Mouse (Mus musculus) liver, embryonic 15.5 days (tissue): ENCODE results near the gene Map2. TPM values are rescaled to one million over a fixed set of nuclear protein-coding genes. Genes with fewer than 3 reads are reported as not detected.

Source experiments
- ATAC-seq: fragments of 200-750 bp; cut with Nextera tagmentation; 2 replicates; pipeline ENCODE4 v1.8.0; 2017; ENCODE audit warnings: moderate number of reproducible peaks, mild to moderate bottlenecking, moderate library complexity; ENCODE audit not compliant: insufficient read depth
- H3K27ac ChIP-seq: fragments of 300-500 bp; sonication (generic); replicated peaks from 2 replicates; pipeline ENCODE4 v1.5.1; 2015; ENCODE audit warnings: mild to moderate bottlenecking, inconsistent platforms
- H3K27me3 ChIP-seq: fragments of 300-500 bp; sonication (generic); 2 replicates; pipeline ENCODE4 v1.6.1; 2015; ENCODE audit warnings: mild to moderate bottlenecking, inconsistent platforms
- H3K36me3 ChIP-seq: fragments of 300-500 bp; sonication (generic); replicated peaks from 2 replicates; pipeline ENCODE4 v1.6.1; 2015; ENCODE audit warnings: moderate library complexity, mild to moderate bottlenecking, inconsistent platforms
- H3K4me1 ChIP-seq: fragments of 300-500 bp; sonication (generic); replicated peaks from 2 replicates; pipeline ENCODE4 v1.6.1; 2015; ENCODE audit warnings: inconsistent platforms
- H3K4me2 ChIP-seq: fragments of 300-500 bp; sonication (generic); 2 replicates; pipeline ENCODE4 v1.6.1; 2015; ENCODE audit warnings: moderate library complexity, mild to moderate bottlenecking, inconsistent platforms
- H3K4me3 ChIP-seq: fragments of 300-500 bp; sonication (generic); replicated peaks from 2 replicates; pipeline ENCODE4 v1.5.1; 2015; ENCODE audit warnings: mild to moderate bottlenecking, inconsistent platforms
- H3K9ac ChIP-seq: fragments of 300-500 bp; sonication (generic); 2 replicates; pipeline ENCODE4 v1.6.1; 2015; ENCODE audit warnings: moderate library complexity, mild to moderate bottlenecking, inconsistent platforms
- H3K9me3 ChIP-seq: fragments of 300-500 bp; sonication (generic); replicated peaks from 2 replicates; pipeline ENCODE4 v1.6.1; 2016; ENCODE audit warnings: inconsistent platforms
- WGBS: fragments of 180-500 bp; shearing (Covaris S2); methylation state at CpG from one replicate; pipeline ENCODE4 v1.1.7; 2015; ENCODE audit warnings: mixed read lengths; ENCODE audit not compliant: insufficient replicate concordance; 5-methylcytosine and 5-hydroxymethylcytosine counted together
- polyA plus RNA-seq: library from polyadenylated mRNA; unstranded; fragments of >200 nt; fragmentation: Nextera tagmentation; extraction: Ambion mirVana; gene quantifications from 2 replicates; pipeline ENCODE4 v1.2.1, GENCODE M21; 2015

The Map2 gene
- polyA plus RNA-seq, 1 experiment from 2014 or later: 1.8 TPM

DNA sequence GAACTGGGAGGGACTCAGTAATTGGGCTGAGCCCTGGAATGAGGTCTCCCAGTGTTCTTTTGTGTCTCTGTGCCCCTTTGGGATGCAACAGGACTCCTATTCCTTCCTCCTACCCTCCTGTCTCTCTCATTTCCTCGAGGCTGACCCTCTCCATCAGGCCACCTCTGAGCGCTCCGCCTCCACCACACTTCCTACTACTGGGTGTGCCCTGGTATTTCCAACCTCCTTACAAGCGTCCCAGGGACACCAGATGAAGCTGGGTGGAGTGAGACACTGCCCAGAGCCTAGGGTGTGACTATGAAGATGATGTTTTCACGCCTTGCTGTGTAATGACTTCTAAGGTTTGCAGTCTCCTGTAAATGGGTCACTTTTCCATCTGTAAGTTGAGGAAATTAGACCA lies 1.4 kb upstream of the Map2 start:
- Histone ChIP-seq H3K4me3 (no peak overlapping the region), H3K4me1 (0 out of 2 replicates have a peak, but pooled peaks cover 5% of the 10 kb centered on the region), H3K36me3 (no peaks in the 10 kb centered on the region), H3K27ac (no peak overlapping the region), H3K4me2 (no peak overlapping the region), H3K9me3 (no peaks in the 10 kb centered on the region), H3K9ac (no peak overlapping the region), H3K27me3 (peaks cover 10% of the 10 kb centered on the region)
- no peak for ATAC-seq
- WGBS: 37% methylated on average over 5 of the region's 5 CpGs

DNA sequence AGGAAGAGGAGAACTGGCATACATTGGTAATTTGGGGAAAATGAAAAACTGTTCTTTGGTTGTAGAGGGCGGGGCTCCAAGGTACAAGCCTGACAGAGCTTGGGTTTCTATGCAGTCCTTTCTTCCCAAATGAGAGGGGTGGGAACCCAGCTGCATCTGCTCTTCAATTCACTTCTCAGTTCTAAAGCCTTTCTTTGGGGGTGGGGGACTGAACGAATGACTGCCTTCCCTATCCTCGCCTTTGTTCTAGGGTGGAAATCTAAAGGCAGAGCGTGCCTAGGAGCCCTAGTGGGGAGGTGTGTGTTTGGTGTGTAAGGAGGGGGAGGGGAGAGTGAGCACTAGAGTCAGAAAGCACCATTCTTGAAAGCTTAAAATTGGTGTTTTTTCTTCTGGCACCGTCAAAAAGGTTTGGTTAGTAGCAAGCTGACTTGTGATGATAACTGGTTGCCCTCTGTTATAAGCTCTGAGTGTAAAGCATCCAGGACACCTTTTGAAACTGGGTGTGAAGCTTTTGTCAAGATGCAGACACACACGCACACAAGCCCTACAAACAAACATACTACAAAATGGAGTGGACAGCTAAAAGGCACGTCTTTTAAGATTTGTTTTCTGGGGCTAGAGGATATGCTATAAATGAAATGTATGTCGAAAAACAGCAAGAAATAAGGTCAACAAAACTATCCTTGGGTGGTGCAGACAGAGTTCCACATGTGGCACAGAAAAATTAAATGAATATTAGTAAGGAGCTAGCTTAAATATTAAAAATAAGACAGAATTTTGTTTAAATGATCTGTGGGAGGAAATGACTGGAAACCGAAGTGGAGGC lies 1.2 kb downstream of the Map2 start:
- H3K27me3 ChIP-seq: peaks cover 10% of the 10 kb centered on the region
- 23% methylated on average over 9 of the region's 9 CpGs for WGBS
- no peak overlapping the region for H3K9ac ChIP-seq
- no peak overlapping the region for H3K27ac ChIP-seq
- peak overlapping the region; percentile 65 for H3K4me2 ChIP-seq
- no peaks in the 10 kb centered on the region for H3K9me3 ChIP-seq
- no peaks in the 10 kb centered on the region for H3K36me3 ChIP-seq
- 0 out of 2 replicates have a peak, but pooled peaks cover 5% of the 10 kb centered on the region for H3K4me1 ChIP-seq
- no peak overlapping the region; the same call in 1 of the 2 replicates for H3K4me3 ChIP-seq
- no peak for ATAC-seq

DNA sequence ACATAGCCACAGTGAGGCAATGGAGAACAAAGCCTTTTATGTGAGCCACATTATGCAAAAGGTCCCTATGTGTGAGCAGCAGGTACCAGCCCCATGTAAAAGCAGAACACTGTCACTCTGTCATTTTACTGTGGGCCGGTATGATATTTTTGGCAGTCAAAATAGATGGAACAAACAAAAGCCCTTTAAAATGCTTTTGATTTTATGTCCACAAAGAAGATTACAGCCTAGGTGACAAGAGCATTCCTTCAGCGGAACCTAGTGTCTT lies 1.7 kb downstream of the Map2 start:
- no peaks in the 10 kb centered on the region for H3K9me3 ChIP-seq
- no peak overlapping the region for H3K4me2 ChIP-seq
- H3K4me3 ChIP-seq: no peak overlapping the region
- WGBS: 50% methylated on average over 2 of the region's 2 CpGs
- H3K36me3 ChIP-seq: no peaks in the 10 kb centered on the region
- H3K27ac ChIP-seq: no peak overlapping the region
- peaks cover 10% of the 10 kb centered on the region for H3K27me3 ChIP-seq
- H3K4me1 ChIP-seq: 0 out of 2 replicates have a peak, but pooled peaks cover 5% of the 10 kb centered on the region
- no peak for ATAC-seq
- H3K9ac ChIP-seq: no peak overlapping the region

DNA sequence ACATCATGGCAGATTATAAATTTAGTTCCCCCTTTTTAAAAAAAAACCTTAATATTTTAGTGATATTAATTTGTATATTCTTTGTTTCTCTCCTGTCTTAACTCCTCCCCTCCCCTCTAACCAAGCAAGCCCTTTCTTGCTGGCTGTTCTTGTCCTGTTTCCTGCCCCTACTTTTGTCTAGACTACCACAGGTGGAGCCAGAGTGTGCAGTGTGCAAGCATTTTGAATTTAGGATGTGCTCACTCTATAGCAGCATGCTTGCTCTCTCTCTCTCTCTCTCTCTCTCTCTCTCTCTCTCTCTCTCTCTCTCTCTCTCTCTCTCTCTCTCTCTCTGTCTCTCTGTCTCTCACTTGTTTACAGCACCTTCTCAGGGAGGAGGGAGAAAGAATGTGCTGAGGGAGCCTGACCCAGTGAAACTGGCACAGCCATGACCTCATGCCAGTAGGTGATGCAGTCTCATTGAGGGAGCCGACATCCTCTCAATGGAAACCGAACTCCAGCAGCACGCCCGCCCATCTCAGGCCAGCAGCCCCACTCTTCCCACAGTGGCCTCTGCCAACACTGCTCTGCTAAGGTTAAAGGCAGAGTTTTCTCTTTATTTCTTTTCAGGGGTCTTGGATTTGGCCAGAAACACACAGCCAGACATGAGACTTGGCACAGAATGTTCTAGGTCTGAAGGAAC lies 2.6 kb downstream of the Map2 start:
- Histone ChIP-seq H3K27me3 (peaks cover 10% of the 10 kb centered on the region), H3K9ac (no peak overlapping the region), H3K4me3 (no peak overlapping the region), H3K36me3 (no peaks in the 10 kb centered on the region), H3K9me3 (no peaks in the 10 kb centered on the region), H3K27ac (no peak overlapping the region), H3K4me2 (no peak overlapping the region), H3K4me1 (0 out of 2 replicates have a peak, but pooled peaks cover 5% of the 10 kb centered on the region)
- no peak for ATAC-seq
- WGBS: 52% methylated on average over 4 of the region's 4 CpGs

DNA sequence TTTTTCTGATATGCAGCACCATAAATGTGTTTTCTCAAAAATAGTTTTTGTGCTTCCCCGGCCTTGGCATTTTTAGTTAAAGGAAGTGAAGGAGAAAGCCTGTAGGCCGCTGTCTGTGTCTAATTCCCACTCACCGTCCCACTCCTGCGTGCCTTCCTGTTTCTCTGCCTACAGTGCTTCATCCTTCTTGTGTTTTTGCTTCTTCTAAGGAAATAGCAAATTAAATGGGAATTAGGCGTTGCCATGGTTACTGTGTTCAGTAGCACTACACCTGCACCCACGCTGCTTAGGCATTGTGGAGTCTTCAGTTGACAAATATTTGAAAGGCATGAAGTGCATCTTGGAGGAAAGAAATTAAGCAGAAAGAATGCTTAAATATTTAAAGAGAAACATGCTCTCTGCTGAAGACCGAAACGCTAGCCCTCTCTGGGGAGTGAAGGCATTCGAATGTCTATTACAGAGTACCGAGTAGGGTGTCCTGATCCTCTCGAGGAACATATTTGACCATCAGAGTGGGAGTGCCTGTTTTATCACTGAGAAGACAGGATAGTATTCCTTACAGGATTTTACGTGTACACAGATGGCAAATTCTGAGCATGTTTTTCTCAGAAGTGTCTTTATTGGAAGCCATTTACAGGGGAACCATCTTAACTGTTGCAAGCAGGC lies 12.1 kb downstream of the Map2 start:
- Histone ChIP-seq H3K4me1 (no peaks in the 10 kb centered on the region), H3K27ac (no peak overlapping the region), H3K36me3 (no peaks in the 10 kb centered on the region), H3K9me3 (no peaks in the 10 kb centered on the region), H3K4me2 (no peak overlapping the region), H3K4me3 (no peak overlapping the region), H3K27me3 (no peaks in the 10 kb centered on the region), H3K9ac (no peak overlapping the region)
- ATAC-seq: no peak
- 61% methylated on average over 12 of the region's 12 CpGs for WGBS

DNA sequence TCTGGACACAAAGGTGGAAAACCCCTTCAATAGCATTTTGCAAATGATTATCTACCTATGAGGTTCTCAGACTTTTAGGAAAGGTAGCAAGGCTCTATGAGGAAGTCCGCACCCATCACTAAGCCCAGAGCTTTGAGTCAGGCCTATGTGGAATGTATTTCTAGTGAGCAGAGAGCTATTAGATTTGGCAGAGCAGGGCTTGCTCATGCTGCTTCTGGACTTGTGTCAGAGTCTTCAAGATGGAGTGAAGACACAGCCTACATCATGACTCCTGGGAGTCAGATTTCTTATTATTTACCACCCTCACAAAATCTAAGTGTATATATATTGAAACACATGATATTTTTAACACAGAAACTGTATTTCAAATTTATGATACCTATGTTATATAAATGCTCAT lies 17.3 kb downstream of the Map2 start:
- H3K27ac ChIP-seq: no peak overlapping the region
- WGBS: 62% methylated on average over 1 of the region's 1 CpGs
- ATAC-seq: no peak
- H3K4me2 ChIP-seq: no peak overlapping the region
- no peaks in the 10 kb centered on the region for H3K4me1 ChIP-seq
- H3K4me3 ChIP-seq: no peak overlapping the region
- H3K27me3 ChIP-seq: no peaks in the 10 kb centered on the region
- no peaks in the 10 kb centered on the region for H3K9me3 ChIP-seq
- H3K9ac ChIP-seq: no peak overlapping the region
- no peaks in the 10 kb centered on the region for H3K36me3 ChIP-seq

DNA sequence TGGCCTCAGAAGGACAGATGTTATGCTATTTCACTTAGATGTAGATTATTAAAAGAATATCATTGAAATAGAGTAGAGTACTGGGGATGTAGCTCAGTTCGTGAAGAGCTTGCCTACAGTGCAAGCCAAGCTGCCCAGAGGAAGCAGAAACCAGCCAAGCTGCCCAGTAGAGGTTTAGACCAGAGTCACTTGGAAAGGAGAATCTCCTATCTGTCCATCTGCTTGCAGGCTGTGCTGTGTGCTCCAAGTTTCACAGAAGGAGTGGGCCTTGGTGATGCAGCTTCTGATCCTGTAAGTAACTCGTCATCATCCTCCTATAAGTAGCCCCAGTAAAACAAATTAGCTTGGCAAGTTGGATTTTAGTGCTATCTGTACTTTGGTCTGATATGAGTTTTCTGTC lies 17.8 kb downstream of the Map2 start:
- no peaks in the 10 kb centered on the region for H3K9me3 ChIP-seq
- no peaks in the 10 kb centered on the region for H3K36me3 ChIP-seq
- 42% methylated on average over 2 of the region's 2 CpGs for WGBS
- ATAC-seq: no peak
- no peak overlapping the region for H3K4me3 ChIP-seq
- H3K27ac ChIP-seq: no peak overlapping the region
- H3K4me1 ChIP-seq: no peaks in the 10 kb centered on the region
- H3K4me2 ChIP-seq: no peak overlapping the region
- H3K27me3 ChIP-seq: no peaks in the 10 kb centered on the region
- no peak overlapping the region for H3K9ac ChIP-seq

DNA sequence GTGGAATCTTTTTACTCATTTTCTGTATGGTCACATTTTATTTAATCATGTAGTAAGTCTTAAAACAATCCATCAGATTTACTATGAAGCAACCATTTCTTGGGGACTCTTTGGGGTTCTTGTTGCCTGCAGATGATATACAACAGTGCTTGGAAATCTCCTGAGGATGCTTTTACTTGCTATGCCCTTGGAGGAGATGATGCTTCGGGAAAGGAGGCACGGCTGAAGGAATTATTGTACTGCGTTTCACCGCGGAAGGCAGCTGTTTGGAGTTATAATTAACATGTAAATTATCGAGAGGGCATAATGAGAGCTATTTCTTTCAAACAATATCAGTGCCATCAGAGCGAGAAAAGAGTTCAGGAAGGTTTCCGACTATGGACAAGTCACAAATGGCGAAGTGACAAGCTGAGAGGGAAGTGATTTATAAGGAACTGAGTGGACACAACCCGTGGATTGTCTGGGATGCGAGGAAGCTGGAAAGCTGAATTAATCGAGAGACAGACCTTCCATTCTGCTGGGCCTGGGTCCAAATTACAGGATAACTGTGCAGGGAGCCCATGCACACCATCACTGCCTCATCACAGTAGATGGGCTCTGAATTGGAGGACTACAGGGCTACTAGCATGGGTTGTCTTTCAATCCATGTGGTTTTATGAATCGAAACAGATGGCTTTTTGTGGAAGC lies 20.1 kb downstream of the Map2 start:
- 68% methylated on average over 13 of the region's 13 CpGs for WGBS
- Histone ChIP-seq H3K27ac (no peak overlapping the region), H3K4me1 (no peaks in the 10 kb centered on the region), H3K9me3 (no peaks in the 10 kb centered on the region), H3K36me3 (no peaks in the 10 kb centered on the region), H3K4me2 (no peak overlapping the region), H3K27me3 (no peaks in the 10 kb centered on the region), H3K4me3 (no peak overlapping the region), H3K9ac (no peak overlapping the region)
- no peak for ATAC-seq

DNA sequence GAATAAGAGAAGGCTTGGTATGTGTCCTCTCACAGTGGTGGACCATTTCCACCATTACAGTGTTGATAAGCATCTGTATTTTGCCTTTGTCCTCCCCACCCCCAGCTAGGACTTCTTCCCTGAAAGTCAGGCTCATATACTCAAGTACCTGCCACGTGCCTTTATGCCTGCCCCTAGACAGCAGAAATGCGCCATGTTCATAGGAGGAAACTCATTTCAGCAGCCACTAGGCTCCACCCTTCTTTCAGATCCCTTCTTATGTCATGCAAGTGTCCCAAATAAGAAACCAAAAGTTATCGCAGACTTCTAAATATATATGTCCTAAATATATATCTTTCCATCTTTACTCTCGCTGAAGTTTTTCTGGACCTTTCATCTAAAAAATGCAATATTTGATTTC lies 21.2 kb downstream of the Map2 start:
- H3K4me1 ChIP-seq: no peaks in the 10 kb centered on the region
- no peak overlapping the region for H3K27ac ChIP-seq
- WGBS: 68% methylated on average over 4 of the region's 4 CpGs
- no peak overlapping the region for H3K9ac ChIP-seq
- H3K4me3 ChIP-seq: no peak overlapping the region
- no peak overlapping the region for H3K4me2 ChIP-seq
- no peak for ATAC-seq
- H3K27me3 ChIP-seq: no peaks in the 10 kb centered on the region
- H3K9me3 ChIP-seq: no peaks in the 10 kb centered on the region
- H3K36me3 ChIP-seq: no peaks in the 10 kb centered on the region

DNA sequence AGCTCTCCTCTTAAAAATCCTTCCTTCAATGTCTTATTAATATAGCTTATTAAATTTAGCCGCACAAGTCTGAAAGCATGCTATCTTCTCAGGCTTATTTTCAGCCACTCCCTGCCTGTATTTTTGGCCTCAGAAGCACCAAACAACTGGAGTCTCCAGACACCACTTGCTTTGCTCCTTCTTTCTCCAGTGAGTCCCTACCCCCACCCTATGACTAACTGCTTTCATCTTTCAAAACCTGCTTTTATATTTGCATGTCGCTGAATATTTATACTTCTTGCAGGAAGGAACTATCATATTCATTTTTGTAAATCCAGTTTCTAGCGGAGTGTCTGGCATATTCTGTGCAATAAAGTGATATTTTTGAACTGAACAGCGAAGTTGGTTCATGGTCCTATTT lies 21.6 kb downstream of the Map2 start:
- H3K4me3 ChIP-seq: no peak overlapping the region
- 65% methylated on average over 4 of the region's 4 CpGs for WGBS
- no peaks in the 10 kb centered on the region for H3K4me1 ChIP-seq
- no peaks in the 10 kb centered on the region for H3K27me3 ChIP-seq
- no peak overlapping the region for H3K9ac ChIP-seq
- H3K4me2 ChIP-seq: no peak overlapping the region
- no peak overlapping the region for H3K27ac ChIP-seq
- H3K9me3 ChIP-seq: no peaks in the 10 kb centered on the region
- no peaks in the 10 kb centered on the region for H3K36me3 ChIP-seq
- no peak for ATAC-seq

DNA sequence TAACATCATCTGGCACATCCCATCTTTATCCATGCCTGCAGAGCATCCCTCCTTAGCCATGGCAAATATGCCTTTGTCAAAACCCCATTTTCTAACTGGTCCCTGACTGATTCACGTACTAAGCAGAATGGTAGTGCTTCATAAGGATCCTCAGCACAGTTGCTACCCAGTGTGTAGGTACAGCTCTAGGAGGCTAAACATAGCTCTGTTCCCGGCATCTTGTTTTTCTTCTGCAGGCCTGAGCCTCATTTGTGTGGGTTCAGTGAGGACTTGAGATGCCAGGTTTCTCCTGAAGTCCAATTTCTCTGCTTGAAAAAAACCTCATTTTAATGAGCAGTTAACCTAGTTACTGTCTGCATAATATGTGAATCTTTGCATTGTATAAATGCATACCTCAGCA lies 30.4 kb downstream of the Map2 start:
- Histone ChIP-seq H3K27ac (no peak overlapping the region), H3K9ac (no peak overlapping the region), H3K4me1 (no peaks in the 10 kb centered on the region), H3K36me3 (no peaks in the 10 kb centered on the region), H3K4me3 (no peak overlapping the region), H3K9me3 (no peaks in the 10 kb centered on the region), H3K4me2 (no peak overlapping the region), H3K27me3 (no peaks in the 10 kb centered on the region)
- ATAC-seq: no peak
- WGBS: 59% methylated on average over 2 of the region's 2 CpGs
